Mouse (Mus musculus): Measurements from ENCODE around the gene Tefm.
"Not testable (repeated sequence)": the region's sequence is repeated elsewhere in the genome, so short reads cannot be mapped to it uniquely, and the experiment has no call there.

The Tefm gene

DNA sequence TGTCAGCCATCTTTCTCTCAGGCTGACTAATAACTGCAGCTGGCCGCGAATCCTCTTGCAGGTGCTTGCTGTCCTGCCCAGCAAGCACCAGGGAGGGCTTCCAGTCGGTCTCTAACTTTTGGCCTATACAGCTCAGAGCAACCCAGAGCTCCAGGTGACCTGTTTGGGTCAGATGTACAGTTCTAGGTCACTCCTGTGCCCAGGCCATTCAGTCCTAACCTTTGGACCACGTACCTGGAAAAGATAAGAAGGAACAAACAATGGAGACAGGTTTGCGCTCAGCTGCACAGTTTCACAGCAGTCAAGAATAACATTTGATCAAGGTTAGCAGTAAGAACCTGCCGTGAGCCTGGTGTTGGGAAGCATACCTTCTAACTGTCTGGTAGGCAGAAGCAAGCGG is 17.0 kb upstream of the Tefm start:
- no peak for DNase-seq (ENCODE audit: extremely low read depth, low read depth)

DNA sequence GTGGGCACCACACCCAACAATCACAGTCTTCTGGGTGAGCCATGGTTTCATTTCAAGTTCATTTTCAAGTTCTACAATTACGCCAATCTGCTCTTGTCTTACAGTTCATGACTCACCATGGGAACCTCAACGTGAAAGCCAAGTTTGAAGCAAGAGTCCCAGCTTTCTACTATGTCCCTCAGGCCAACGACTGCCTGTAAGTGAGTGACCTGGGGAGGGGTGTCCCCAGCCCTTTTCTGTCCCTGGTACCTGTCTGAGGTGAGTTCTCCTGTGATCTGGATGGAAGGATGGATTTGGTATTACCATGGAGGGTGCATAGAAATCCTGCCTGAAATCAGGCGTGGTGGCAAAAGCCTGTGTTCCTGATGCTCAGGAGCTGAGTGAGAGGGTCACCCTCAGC is 14.9 kb upstream of the Tefm start:
- no peak for DNase-seq (ENCODE audit: extremely low read depth, low read depth)

DNA sequence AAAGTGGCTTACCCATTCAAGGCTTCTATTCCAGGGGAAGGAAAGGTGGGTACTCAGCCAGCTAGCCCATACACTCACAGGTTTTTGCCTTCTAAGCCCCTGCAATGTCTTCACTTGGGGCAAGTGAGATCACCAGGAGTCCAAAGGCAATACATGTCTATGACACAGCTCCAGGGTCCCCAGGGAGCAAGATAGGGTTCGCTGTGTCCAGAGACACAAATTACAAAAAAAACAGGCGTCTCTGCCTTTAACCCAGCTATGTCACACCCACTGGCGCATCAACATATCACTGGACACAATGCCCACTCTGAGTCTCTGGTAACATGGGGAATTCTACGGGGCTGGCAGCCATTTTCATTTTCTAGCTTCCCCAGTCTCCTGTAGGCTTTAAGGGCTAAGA is 14.0 kb upstream of the Tefm start:
- no peak for DNase-seq (ENCODE audit: extremely low read depth, low read depth)

DNA sequence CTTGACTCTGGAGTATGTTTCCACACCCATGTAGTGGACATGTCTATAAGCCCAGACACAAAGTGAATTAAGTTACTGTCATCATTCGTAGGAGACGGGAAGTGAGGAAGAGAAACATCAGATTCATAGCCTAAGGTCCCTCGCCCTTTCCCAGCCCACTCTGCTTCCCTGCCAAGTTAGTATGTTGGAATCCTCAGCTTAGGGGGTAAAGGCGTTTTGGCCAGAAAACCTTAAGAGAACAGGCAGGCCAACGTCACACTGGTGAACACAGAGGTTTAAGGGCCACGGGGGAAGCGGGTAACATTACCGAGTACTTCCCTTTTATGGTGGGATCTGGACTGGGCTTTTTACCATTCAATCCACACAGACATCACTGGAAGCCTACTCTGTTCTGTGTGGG is 13.6 kb upstream of the Tefm start:
- no peak for DNase-seq (ENCODE audit: extremely low read depth, low read depth)

DNA sequence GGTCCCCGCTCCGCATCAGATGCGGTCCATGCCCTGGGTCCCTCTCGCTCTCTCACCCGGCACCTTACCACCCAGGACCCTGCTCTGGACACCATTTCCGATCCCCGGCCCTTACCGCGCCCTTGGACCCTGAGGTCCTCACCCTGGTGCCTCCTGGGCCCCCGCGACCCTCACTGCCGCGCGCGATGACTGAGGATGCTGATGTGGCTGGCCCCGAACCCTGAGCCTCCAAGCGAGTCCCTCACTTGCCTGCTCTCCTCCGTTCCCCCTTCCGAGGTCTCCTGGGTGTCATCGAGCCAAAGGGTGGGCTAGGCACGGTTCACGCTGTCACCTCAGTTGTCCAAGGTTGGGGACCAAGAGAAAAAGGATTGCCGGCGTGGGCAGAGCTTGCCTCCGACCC is 12.5 kb upstream of the Tefm start:
- DNase-seq (ENCODE audit: extremely low read depth, low read depth) = no peak

DNA sequence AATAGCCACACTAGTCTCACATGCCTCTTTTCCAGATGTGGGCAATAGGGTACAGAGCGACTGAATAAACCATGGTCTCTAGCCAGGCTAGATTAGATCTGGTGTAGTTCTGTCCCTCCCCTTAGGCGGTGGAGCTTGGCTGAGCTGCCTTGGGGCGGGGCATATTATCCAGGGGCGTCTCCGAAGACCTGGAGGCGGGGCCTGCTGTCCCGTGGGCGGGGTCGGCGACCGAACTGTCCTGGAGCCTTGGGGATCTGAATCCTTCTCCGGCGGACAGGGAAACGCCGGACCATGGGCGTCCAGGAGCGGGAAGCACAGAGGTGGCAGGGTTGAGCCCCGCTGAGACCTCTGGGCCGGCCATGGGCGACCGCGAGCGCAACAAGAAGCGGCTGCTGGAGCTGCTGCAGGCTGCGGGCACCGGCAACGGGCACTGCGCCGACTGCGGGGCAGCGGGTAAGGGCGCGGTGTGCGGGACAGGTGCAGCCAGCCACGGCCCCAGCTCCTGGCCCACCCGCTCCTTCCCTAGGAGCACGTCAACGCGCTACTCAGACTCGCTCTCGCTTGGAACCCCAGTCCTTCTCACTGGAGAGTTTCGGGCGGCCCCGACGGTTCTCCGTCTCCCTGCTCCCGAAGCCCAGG is 12.0 kb upstream of the Tefm start, which contains the start of gene Adap2:
Gene Adap2 (plus strand): TSS at position 249 of the 639 bp plus-strand sequence.
- DNase-seq (ENCODE audit: extremely low read depth, low read depth) = no peak

DNA sequence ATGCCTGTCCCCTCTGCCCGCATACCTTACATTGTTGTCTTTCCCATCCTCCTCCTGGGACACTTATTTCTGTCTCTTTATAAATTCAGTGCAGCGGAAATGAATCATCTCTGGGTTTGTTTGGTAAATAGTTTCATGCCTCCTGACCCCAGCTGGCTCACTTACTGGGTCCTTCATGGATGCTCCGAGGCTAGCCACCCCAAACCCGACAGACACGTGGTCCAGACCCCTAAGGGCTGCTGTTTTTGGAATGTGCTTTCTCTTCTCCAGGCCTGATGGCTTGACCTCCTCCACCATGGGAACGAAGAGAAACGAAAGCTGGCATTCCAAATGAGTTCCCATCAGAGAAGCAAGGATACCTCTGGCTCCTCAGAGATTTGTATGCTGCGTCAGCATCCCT is 10.4 kb upstream of the Tefm start:
- no peak for DNase-seq (ENCODE audit: extremely low read depth, low read depth)

DNA sequence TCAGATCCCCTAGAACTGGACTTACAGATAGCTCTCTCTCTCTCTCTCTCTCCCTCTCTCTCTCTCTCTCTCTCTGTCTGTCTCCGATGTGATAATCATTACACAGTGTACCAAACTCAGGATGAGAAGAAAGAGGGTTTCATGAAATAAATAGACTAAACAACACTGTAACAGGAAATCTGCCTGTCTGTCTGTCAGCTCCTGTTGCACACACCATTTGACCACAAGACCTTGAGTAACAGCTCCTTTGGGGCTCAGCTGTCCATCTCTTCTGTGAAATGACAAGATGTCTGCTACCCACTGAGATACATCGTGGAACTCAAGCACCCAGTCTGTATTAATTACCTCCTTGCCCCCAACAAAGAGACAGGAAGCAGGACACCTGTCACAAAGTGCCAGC is 9.6 kb upstream of the Tefm start:
- DNase-seq (ENCODE audit: extremely low read depth, low read depth) = no peak

DNA sequence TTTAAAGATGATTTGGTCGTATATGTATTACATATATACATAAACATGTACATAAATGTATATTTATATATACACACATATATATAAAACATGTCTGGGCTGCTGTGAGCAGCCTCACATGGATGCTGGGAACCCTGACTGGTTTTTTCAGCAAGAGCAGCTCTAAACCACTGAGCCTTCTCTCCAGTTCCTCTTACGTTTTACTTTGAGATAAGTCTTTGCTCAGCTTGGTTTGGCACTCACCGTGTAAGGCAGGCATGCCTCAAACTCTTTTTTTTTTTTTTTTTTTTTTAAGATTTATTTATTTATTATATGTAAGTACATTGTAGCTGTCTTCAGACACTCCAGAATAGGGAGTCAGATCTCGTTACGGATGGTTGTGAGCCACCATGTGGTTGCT is 8.6 kb upstream of the Tefm start:
- no peak for DNase-seq (ENCODE audit: extremely low read depth, low read depth)

DNA sequence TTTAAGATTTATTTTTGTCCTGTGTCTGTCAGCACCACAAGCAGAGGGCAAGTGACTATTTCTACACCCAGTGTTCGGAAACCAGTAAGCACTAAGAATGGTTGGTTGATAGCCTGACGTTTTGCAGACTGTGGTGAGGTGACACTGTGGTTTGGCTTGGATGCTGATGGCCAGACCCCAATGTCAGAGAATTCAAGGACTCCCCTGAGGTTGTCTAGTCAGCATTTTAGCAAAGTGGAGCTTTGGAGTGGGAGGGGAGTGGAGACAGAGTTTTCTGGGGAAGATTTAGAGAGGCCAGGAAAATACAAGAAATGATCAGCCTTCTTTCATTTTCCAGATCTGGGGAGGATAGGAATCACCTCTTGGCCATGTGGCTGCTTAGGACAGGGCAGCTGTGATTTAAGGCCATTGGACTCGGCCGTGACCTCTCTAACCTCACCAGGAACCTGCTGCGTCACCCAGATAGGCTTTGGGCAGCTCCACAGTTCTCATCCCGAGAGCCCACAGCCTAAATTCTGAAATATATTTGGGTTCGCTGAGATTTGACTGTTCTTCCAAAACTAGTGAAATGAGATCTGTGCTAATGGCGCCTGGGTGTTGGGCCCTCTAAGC is 7.5 kb upstream of the Tefm start:
- DNase-seq (ENCODE audit: extremely low read depth, low read depth) = no peak

DNA sequence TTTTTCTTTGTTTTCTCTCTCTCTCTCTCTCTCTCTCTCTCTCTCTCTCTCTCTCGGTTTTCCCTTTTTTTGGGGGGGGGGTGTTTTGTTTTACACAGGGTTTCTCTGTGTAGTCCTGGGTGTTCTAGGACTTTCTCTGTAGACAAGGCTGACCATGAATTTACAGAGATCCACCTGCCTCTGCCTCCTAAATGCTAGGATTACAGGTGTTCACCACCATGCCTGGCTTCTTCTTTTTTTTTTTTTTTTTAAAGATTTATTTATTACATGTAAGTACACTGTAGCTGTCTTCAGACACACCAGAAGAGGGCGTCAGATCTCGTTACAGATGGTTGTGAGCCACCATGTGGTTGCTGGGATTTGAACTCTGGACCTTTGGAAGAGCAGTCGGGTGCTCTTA is 7.0 kb upstream of the Tefm start:
- not testable (repeated sequence) for DNase-seq (ENCODE audit: extremely low read depth, low read depth)

DNA sequence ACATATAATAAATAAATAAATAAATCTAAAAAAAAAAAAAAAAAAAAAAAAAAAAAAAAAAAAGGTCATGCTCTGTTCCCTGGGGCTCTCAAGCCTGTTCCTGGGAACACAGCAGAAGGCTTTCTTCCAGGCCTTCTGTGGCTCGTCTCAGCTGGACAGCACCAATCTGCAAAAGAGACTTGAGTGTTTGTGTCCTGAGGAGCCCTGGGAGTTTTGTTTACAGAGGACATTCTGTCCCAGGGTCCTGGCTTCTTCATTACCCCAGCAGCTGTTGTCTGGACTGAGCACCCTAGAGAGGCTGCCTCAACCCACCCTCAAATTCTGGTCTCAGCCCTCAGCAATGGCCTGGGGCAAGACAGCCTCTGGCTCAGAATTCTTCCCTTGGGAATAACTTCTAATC is 6.3 kb upstream of the Tefm start:
- no peak for DNase-seq (ENCODE audit: extremely low read depth, low read depth)

DNA sequence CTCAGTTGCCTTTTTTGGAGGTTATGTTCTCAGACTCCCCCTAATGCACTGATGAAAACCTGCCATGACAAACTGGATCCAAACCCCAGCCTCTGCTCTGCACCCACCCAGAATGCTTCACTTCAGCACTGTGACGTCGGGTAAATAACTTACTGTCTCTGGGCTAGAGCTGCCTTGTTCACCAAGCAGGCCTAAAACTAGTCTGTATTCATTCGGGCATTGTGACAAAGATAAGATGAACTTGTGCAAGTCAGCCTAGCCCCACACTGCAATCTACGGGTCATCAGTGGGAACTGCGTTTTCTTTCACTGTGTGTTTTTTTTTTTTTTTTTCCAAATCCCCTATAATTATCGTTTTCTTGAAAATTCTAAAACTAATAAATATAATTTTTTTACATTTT is 5.8 kb upstream of the Tefm start:
- no peak for DNase-seq (ENCODE audit: extremely low read depth, low read depth)

DNA sequence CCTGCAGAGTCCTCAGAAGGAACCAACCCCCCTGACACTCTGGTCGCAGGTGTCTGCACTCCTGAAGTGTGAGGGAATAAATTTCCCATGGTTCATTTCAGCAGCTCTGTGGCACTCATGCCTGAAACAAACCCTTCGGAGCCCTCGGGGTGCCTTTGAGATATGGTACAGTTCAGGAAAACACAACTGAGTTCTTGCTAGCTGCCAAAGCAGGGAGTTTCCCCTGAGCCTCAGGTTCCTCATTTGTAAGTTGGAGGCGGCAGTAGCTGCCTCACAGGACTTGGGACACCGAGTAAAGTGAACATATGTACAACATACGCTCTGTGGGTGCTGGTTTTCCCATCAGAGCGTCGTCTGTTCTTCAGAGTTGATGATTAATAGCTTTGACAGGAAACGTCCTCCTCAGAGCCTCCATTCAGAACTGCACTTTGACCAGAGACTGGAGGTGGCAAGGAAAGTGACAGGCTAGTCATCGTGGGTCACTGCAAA is 3.9 kb upstream of the Tefm start:
- peak; percentile 84 for DNase-seq (ENCODE audit: extremely low read depth, low read depth)

DNA sequence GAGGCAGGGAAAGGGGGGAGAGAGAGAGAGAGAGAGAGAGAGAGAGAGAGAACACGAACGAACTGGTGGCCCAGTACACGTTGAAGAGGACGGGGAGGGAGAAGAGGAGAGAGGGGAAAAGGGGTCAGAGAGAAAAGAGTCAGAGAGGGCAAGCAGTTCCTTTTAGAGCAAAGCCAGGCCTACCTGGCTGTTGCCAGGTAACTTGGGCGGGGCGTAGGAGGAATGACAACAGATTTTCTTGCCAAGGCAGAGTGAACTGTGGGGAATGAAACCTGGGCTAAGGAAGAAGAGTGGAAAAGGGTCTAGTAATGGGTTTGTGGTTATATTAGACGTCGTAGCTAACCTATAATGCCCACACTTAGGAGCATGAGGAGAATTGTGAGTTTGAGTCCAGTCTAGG is 897 bp upstream of the Tefm start:
- no peak for DNase-seq (ENCODE audit: extremely low read depth, low read depth)

DNA sequence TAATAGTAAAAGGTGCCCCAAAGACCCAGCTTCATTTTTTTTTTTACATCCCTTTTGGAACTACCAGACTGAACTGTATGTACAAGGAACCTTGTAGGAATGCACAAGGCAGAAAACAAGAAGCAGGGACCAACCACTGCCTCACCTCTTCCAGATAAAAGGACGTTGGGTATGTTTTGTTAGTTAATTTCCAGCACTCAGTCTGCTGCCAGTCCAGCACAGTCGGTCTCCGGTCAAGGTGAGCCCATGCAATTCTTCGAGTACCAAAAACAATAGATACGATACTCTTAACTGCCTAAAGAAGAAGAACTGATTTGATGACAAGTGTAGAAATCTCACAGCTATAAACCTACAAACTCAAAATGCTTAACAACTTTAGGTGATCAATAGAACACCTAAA is 4.2 kb downstream of the Tefm start:
- no peak for DNase-seq (ENCODE audit: extremely low read depth, low read depth)

DNA sequence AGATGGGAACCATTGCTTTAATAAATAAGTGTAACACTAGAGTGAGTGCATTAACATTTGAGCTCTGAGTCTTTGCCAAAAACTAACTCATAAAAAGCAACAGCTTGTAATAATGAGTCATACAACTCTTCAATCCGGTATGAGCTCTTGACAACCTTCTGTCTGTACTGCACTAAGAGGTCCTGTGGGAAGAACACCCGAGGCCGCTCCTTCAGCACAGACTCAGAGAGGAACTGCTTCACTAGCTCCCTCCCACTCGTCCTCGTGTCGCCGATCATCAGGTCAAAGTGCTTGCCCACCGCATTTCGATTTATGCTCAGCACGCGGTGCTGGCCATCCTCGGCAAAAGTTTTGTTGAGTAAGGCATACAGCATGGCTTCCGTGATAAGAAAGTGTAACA is 5.2 kb downstream of the Tefm start:
- no peak for DNase-seq (ENCODE audit: extremely low read depth, low read depth)

DNA sequence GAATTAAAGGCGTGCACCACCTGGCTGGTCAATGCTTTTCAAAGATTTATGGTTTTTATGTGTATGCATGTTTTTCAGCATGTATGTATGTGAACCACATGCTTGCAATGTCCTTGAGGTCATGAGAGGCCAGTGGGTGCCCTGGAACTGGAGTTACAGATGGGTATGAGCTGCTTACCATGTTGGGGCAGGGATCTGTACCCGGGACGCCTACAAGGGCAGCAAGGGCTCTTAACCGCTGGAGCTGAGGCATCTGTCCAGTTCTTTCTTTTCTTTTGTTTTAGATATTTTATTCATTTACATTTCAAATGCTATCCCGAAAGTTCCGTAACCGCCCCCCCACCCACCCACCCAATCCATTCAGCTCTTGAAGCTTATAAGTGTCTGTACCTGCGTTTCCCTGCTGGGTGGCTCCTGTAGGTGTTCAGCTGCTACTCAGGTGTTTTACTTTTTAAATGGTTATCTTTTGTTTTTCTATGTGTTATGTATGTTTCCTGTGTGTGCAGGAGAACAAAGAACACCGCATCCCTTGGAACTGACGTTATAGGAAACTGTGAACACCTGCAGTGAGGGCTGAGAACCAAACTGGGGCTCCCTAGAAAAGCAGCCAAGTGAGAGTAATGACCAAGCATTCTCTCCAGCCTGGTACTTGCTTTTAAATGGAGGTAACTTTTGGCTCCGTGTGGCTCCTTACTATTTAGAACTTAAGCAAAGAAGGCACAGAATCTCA is 5.9 kb downstream of the Tefm start:
- no peak for DNase-seq (ENCODE audit: extremely low read depth, low read depth)

DNA sequence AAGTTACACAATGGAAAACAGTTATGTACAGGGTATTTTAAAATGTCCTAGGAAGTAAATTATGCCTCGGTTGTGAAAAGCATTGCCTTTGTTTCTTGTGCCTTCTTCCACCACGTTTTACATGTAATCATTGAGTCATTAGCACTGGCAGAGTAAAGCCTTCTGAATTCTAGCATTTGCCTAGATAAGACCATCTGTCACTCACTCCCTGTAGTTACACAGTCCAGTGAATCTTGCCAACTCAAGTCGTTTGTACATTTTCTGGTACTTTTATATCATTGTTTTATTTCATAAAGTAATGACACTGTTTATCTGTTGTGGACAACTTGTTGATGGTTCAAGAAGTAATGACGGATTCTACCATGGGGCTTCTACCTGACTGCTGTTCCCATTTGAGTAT is 7.2 kb downstream of the Tefm start:
- DNase-seq (ENCODE audit: extremely low read depth, low read depth) = no peak

DNA sequence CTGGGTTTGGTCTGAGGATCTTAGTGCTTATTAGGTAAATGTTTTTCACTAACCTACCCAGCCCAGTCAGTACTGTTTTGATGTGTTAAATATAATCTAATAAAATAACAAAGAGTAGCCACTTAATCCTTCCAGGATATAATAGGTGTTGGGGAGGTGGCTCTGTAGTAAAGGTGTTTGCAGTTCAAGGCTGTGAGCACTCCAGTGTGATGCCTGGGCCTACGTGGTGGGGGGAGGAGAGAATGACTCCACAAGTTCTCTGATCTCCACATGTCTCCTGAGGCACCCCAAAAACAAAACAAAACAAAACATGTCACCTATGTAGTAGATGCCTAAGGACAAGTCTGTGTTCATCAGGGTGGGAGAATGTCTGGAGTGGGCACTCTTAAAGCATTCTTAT is 9.9 kb downstream of the Tefm start:
- DNase-seq (ENCODE audit: extremely low read depth, low read depth) = no peak

DNA sequence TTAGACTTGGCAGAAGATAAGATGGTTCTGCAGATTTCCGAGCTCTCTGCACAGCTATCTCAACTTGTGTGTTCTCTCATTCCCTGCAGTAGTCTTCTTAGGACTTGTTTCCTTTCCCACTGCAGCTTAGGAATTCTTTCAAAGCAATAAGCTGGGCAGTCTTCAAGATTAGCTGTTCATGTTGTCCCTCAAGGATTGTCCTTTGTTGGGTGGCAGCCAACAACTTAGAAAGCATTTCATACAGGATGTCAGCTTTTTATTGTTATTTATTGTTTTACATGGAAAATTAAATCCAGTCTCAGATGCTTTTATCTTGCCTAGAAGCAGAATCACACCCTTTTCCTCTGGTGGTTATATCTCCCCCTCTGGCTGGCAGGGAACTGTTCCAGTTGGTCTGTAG is 25.6 kb downstream of the Tefm start:
- DNase-seq (ENCODE audit: extremely low read depth, low read depth) = no peak

DNA sequence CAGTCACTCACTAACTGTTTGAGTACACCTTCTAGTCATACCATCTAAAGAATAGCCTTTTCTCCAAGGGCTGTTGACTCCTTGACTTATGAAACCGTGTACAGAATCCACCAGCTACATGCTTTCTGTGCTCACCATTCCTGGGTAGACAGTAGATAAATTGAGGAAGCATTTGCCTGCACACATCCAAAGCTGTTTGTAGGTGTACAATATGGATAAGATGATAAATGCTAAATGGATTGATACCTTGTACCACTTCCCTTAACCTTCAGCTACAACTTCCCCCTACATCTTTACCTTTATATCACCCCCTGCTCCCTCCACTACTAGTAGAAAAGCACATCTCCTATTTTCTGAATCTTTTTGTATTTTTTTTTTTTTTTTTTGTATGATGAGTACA is 37.6 kb downstream of the Tefm start:
- no peak for DNase-seq (ENCODE audit: extremely low read depth, low read depth)

DNA sequence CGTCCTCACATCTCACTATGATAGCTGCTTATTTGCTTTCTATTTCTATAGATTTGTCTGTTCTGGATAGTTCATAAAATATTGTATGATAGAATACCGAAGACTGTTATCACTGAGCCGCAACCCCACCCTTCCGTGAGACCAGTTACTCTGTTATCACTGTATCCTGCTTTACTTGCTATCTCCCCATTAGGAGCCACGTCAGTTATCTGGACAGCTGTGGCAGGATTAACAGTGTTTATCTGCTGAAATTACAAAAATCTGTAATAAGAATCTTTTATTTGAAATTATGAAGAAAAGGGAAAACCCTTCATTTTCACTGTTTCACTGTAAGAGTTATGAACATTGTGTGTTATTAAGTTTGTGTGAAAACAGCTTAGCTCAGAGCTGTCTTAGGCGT is 40.7 kb downstream of the Tefm start:
- DNase-seq (ENCODE audit: extremely low read depth, low read depth) = no peak
